Mouse (Mus musculus) midbrain, embryonic 10.5 days (tissue): Measurements from ENCODE around the gene Tshr. TPM values are rescaled to one million over a fixed set of nuclear protein-coding genes. Genes with fewer than 3 reads are reported as not detected.
A peak's percentile ranks its signal among the peaks of the same experiment; 100 is the strongest.
"Not testable (repeated sequence)": the region's sequence is repeated elsewhere in the genome, so short reads cannot be mapped to it uniquely, and the experiment has no call there.

Experiments
- DNase-seq: peaks from one replicate; pipeline ENCODE4 v3.0.0-alpha.2; 2017; ENCODE audit warnings: low spot score
- H3K27ac ChIP-seq: fragments of 300-500 bp; sonication (generic); replicated peaks from 2 replicates; pipeline ENCODE4 v1.5.1; 2016; ENCODE audit warnings: mild to moderate bottlenecking
- H3K27me3 ChIP-seq: fragments of 300-500 bp; sonication (generic); 2 replicates; pipeline ENCODE4 v1.6.1; 2016; ENCODE audit warnings: low read depth, mild to moderate bottlenecking; ENCODE audit not compliant: poor library complexity, severe bottlenecking
- H3K36me3 ChIP-seq: fragments of 300-500 bp; sonication (generic); 2 replicates; pipeline ENCODE4 v1.6.1; 2016; ENCODE audit warnings: mild to moderate bottlenecking, moderate library complexity
- H3K4me1 ChIP-seq: fragments of 300-500 bp; sonication (generic); 2 replicates; pipeline ENCODE4 v1.6.1; 2016
- H3K4me3 ChIP-seq: fragments of 300-500 bp; sonication (generic); 2 replicates; pipeline ENCODE4 v1.5.1; 2016; ENCODE audit warnings: mild to moderate bottlenecking, moderate library complexity
- H3K9me3 ChIP-seq: fragments of 300-500 bp; sonication (generic); replicated peaks from 2 replicates; pipeline ENCODE4 v1.6.1; 2016; ENCODE audit warnings: mild to moderate bottlenecking
- WGBS: fragments of 180-500 bp; shearing (Covaris S2); methylation state at CpG from one replicate; pipeline ENCODE4 v1.1.7; 2016; 5-methylcytosine and 5-hydroxymethylcytosine counted together
- polyA plus RNA-seq: library from polyadenylated mRNA; unstranded; fragments of >200 nt; fragmentation: Nextera tagmentation; extraction: Ambion mirVana; gene quantifications from 2 replicates; pipeline ENCODE4 v1.2.1, GENCODE M21; 2016

Tshr gene
- 0.05 and 0.21 TPM in 2 replicates for polyA plus RNA-seq

GRCm38 (mm10) chr12:91384281-91385017, at the start of gene Tshr, which contains the start of gene Cep128:
TSS of gene Tshr (plus strand) at chr12:91384563.
TSS of gene Cep128 (minus strand) at chr12:91384409.
- peak within 1 kb of the TSS; percentile 81 for H3K27ac ChIP-seq
- peak; percentile 95 for DNase-seq
- no peaks in the 10 kb centered on the region for H3K36me3 ChIP-seq

DNA sequence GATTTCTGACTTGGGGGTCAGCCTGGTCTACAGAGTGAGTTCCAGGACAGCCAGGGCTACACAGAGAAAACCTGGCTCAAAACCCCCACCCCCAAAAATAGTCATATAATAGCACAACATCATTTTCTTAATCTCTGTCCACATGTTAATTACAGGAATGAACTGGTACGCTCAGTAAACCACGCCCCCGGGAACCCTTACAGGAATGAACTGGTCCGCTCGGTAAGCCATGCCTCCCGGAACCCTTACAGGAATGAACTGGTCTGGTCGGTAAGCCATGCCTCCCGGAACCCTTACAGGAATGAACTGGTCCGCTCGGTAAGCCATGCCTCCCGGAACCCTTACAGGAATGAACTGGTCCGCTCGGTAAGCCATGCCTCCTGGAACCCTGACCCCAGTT, 45.7 kb upstream of the Tshr start:
- not testable (repeated sequence) for H3K9me3 ChIP-seq, DNase-seq, H3K4me3 ChIP-seq, H3K27ac ChIP-seq, H3K27me3 ChIP-seq
- WGBS, result 98% methylated on average over 13 of the region's 13 CpGs
- Histone ChIP-seq H3K4me1 (peaks cover 12% of the 10 kb centered on the region), H3K36me3 (peaks cover 10% of the 10 kb centered on the region)

More at GRCm38 (mm10) chr12:91384281-91385017, at the start of gene Tshr, which contains the start of gene Cep128:
- 3% methylated on average over 27 of the region's 27 CpGs for WGBS
- Histone ChIP-seq H3K4me3 (peak within 1 kb of the TSS; percentile 80), H3K27me3 (no peaks in the 10 kb centered on the region), H3K4me1 (peaks cover 13% of the 10 kb centered on the region), H3K9me3 (no peaks in the 10 kb centered on the region)

- Histone ChIP-seq H3K27ac (no peak overlapping the region), H3K27me3 (no peaks in the 10 kb centered on the region), H3K9me3 (no peaks in the 10 kb centered on the region), H3K36me3 (peaks cover 5% of the 10 kb centered on the region; the same call in 1 of the 2 replicates), H3K4me3 (no peak overlapping the region), H3K4me1 (no peaks in the 10 kb centered on the region)
- WGBS, result 86% methylated on average over 8 of the region's 8 CpGs
- DNase-seq, result no peak
Measured at GRCm38 (mm10) chr12:91353783-91354182, 30.6 kb upstream of the Tshr start.

DNA sequence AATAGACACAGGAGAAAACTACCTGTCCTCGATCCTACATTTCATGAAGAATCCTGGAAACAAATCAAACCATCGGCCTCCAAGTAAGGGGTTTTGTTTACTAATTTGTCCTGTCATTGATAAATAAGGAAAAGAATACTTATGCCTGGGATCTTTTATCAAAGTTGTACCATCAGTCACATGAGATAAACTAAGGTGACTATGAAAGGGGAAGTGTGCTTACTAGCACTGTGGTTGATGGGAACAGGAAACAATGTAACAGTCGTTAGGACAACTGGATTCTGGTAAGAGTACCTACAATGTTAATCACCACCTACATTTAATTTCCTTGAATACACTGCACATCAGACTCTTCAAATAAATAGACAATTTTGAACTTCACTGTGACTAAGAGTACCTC, 15.2 kb upstream of the Tshr start:
- H3K27me3 ChIP-seq, result no peaks in the 10 kb centered on the region
- WGBS, result 97% methylated on average over 3 of the region's 3 CpGs
- no peak overlapping the region for H3K4me3 ChIP-seq
- H3K4me1 ChIP-seq, result no peaks in the 10 kb centered on the region
- no peak for DNase-seq
- H3K27ac ChIP-seq, result no peak overlapping the region
- H3K36me3 ChIP-seq, result peaks cover 18% of the 10 kb centered on the region
- peaks cover 7% of the 10 kb centered on the region for H3K9me3 ChIP-seq

DNA sequence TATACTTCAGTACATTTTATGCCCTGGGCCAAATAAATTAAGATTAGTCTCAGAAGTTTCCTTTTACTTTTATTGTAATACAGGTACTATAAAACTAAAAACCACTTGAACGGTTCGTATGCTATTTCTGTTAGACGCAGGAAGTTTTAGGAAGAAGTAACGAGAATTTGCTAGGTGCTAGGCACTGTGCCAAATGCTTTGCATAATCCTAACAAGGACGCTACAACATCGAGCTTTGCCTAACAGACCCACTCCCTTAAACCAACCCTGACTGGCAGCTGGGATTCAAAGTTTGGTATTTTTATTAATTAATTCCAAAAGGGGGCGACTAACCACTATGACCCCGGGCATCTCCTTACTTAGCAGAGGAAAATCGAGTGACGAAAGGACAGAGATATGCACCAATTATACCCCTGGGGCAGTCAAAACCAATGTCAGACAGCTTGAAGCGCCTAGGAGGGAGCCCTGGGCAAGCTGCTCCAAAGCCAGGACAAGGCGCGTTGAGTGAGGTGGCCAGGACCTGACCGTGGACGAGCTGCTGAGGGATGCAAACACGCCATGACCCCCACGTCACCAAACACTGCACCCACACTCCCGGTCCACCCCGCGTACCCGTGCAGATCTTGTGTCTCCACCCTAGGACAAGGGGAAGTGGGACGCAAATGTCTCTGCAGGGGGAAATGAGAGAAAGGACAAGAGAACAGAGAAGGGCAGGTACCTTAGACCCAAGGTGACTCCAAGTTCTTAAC, 673 bp upstream of the Tshr start:
- WGBS, result 9% methylated on average over 22 of the region's 22 CpGs
- H3K27me3 ChIP-seq, result no peaks in the 10 kb centered on the region
- H3K4me3 ChIP-seq, result peak overlapping the region; percentile 80
- no peak for DNase-seq
- peaks cover 13% of the 10 kb centered on the region for H3K4me1 ChIP-seq
- peak overlapping the region; percentile 81 for H3K27ac ChIP-seq
- H3K36me3 ChIP-seq, result no peaks in the 10 kb centered on the region
- no peaks in the 10 kb centered on the region for H3K9me3 ChIP-seq

DNA sequence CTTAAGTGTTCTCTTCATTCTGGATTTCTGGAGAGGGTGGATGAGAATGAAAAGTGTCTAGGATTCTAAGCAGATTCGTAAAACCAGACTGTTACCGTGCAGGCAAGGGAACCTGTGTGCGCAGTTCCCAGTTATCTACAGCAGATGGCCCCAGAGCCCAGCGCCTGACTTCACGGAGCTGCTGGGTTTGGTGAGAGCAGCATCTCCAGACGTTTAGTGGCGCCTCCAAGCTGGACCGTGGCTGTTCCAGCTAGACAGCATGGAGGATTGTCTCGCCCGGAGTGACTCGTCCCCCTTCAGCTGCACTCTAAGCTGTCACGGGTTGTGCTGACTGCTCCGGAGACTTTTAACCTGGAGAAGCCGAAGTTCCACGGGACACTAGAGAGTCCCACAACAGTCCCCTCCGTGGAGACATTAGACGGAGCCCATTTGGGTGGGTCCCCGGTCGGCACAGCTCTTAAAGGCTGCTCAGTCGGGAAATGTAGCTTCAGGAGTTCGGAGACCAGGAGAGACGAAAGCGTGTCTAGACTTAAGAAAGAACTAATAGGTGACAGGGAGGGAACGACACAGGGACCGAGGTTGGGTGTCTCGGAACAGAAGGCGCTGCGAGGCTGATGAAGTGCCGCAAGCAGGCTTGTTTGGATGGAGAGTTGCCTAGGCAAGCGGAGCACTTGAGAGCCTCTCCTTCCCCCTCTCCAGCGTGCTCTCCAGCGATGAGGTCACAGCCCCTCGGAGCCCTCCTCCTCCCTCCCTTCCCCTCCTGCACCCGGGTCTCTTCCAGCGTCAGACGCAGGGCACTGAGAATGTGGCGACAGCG, 16.1 kb downstream of the Tshr start:
- Histone ChIP-seq H3K4me3 (peak overlapping the region; percentile 65), H3K27ac (peak overlapping the region; percentile 52; the same call in 1 of the 2 replicates), H3K4me1 (peaks cover 9% of the 10 kb centered on the region), H3K9me3 (no peaks in the 10 kb centered on the region), H3K36me3 (no peaks in the 10 kb centered on the region), H3K27me3 (peaks cover 32% of the 10 kb centered on the region)
- WGBS, result under 1% methylated on average over 38 of the region's 38 CpGs
- DNase-seq, result peak; percentile 85

- H3K27ac ChIP-seq, result 0 out of 2 replicates have a peak overlapping the region, but pooled peaks have one; percentile 38
- no peaks in the 10 kb centered on the region for H3K36me3 ChIP-seq
- peaks cover 32% of the 10 kb centered on the region for H3K27me3 ChIP-seq
- H3K4me3 ChIP-seq, result peak overlapping the region; percentile 65
- 3% methylated on average over 12 of the region's 12 CpGs for WGBS
- peaks cover 9% of the 10 kb centered on the region for H3K4me1 ChIP-seq
- H3K9me3 ChIP-seq, result no peaks in the 10 kb centered on the region
- DNase-seq, result no peak
Measured at GRCm38 (mm10) chr12:91401049-91401352, 16.6 kb downstream of the Tshr start.

DNA sequence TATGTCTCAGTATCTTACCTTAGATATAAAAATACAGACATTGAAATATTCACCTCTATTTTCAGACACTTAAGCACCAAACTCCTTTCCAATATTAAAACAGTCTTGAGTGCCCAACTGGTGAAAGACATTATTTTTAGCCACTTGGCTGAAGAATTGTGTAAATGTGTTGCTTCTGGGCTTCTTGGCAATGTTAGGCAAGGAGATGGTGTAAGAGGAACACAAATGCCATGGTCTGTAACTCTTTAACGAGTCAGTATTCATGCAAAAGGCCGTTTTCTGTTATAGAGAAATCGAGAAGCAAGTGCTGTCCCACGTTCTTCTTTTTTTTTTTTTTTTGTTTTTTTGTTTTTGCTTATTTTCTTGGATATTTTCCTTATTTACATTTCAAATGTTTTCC, 25.9 kb downstream of the Tshr start:
- no peaks in the 10 kb centered on the region for H3K36me3 ChIP-seq
- peaks cover 11% of the 10 kb centered on the region; the same call in 1 of the 2 replicates for H3K4me1 ChIP-seq
- peaks cover 12% of the 10 kb centered on the region; the same call in 1 of the 2 replicates for H3K27me3 ChIP-seq
- no peak overlapping the region for H3K4me3 ChIP-seq
- no peak overlapping the region for H3K27ac ChIP-seq
- no peaks in the 10 kb centered on the region for H3K9me3 ChIP-seq
- 86% methylated on average over 4 of the region's 4 CpGs for WGBS
- DNase-seq, result no peak

- no peaks in the 10 kb centered on the region for H3K9me3 ChIP-seq
- DNase-seq, result no peak
- H3K4me3 ChIP-seq, result no peak overlapping the region
- H3K36me3 ChIP-seq, result no peaks in the 10 kb centered on the region
- WGBS, result 53% methylated on average over 7 of the region's 7 CpGs
- peaks cover 11% of the 10 kb centered on the region; the same call in 1 of the 2 replicates for H3K4me1 ChIP-seq
- H3K27me3 ChIP-seq, result peaks cover 12% of the 10 kb centered on the region; the same call in 1 of the 2 replicates
- no peak overlapping the region for H3K27ac ChIP-seq
Measured at GRCm38 (mm10) chr12:91412461-91413182, 28.3 kb downstream of the Tshr start.

DNA sequence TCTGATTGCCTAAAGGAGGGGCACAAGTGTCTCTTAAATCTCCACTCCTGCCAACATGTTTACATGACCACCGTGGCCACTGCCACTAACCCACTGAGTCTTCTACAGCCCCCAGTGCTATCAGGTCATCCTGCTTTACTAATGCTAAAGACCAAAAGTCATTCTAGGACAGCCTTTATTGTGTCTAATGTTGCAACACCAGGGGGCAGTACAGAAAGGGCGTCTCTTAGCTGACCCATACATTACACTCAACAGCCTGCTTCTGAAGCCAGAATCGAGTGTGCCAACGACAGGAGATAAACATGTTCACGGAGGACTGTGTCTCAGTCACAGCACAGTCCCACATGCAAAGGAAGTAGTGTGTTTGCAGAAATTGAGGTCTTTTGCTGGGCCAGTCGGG, 30.7 kb downstream of the Tshr start:
- Histone ChIP-seq H3K36me3 (no peaks in the 10 kb centered on the region), H3K9me3 (no peaks in the 10 kb centered on the region)
- WGBS, result 78% methylated on average over 6 of the region's 6 CpGs

GRCm38 (mm10) chr12:91416828-91417227, 32.5 kb downstream of the Tshr start:
- Histone ChIP-seq H3K27ac (no peak overlapping the region), H3K9me3 (no peaks in the 10 kb centered on the region), H3K4me1 (peaks cover 17% of the 10 kb centered on the region), H3K36me3 (no peaks in the 10 kb centered on the region), H3K4me3 (no peak overlapping the region), H3K27me3 (no peaks in the 10 kb centered on the region; the same call in 1 of the 2 replicates)
- DNase-seq, result no peak
- 96% methylated on average over 7 of the region's 7 CpGs for WGBS

More for the DNA sequence above, 30.7 kb downstream of the Tshr start:
- H3K4me3 ChIP-seq, result no peak overlapping the region
- peaks cover 6% of the 10 kb centered on the region; the same call in 1 of the 2 replicates for H3K27me3 ChIP-seq
- H3K4me1 ChIP-seq, result peaks cover 11% of the 10 kb centered on the region; the same call in 1 of the 2 replicates
- DNase-seq, result no peak
- H3K27ac ChIP-seq, result no peak overlapping the region

DNA sequence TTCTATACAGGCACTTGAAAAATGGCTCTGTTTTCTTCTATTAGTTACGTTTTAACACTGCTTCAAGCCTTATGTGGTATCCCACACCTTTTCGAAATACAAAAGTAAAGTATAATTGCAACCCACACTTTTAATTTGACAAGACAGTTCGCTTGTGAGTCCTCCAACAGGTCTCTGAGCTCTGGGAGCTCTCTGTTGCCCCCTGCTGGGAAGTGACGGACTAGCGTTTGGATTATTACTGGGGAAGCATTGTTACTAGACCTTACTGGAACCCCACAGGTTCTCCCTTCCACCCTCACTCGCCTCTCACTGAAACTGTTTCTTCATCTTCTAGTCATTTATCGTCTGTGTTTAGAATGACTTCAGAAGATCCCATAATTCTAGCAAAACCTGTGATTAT, 34.4 kb downstream of the Tshr start:
- no peaks in the 10 kb centered on the region for H3K36me3 ChIP-seq
- H3K4me3 ChIP-seq, result no peak overlapping the region
- WGBS, result 51% methylated on average over 7 of the region's 7 CpGs
- no peaks in the 10 kb centered on the region for H3K9me3 ChIP-seq
- H3K27me3 ChIP-seq, result no peaks in the 10 kb centered on the region; the same call in 1 of the 2 replicates
- no peak overlapping the region for H3K27ac ChIP-seq
- H3K4me1 ChIP-seq, result peaks cover 6% of the 10 kb centered on the region; the same call in 1 of the 2 replicates
- peak; percentile 58 for DNase-seq
